Mouse (Mus musculus) E14TG2a.4 (cell line): ENCODE data around the gene Gabarap.

Source experiments
- CTCF ChIP-seq: conservative IDR thresholded peaks from 2 replicates; pipeline ENCODE4 v1.5.1; 2014; ENCODE audit warnings: low read length
- NANOG ChIP-seq: IDR thresholded peaks from 2 replicates; pipeline ENCODE4 v1.6.1; 2014; ENCODE audit warnings: borderline replicate concordance, low read length, mixed read lengths

DNA sequence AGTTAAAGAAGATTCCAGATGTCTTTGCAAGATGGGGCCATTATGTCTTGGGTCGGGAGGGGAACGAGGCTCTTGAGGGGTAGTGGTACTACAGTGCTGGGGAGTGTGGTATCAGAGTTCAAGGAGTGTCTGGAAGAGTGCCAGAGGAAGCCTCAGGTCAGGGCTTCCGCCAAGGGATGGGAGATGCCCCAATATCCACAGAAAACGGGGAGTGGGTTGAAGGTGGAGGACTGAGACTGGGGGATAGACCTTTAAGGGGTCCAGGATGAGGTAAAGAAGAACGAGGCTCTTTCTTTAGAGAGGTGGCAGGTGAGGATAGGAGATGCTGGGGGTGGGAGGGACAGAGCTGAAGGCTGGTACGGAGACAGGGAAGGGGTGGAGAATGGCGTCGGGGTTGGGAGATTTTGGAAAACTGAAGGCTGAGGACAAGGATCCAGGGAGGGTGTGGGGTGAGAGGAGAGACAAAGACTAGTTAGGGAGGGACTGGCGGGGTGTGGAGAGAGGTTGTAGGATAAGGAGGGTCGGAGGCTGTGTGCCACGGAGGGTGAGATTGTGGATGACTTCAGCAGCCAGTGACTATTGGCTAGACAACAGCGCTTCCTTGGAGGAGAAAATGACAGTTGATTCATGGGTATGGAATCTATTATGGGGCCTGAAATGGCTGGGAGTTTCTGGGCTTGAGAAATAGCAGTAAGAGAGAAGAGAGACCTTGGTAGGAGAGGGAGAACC is 37.6 kb downstream of the Gabarap start:
- TF ChIP-seq CTCF (no peak), NANOG (no peak)
